Mouse (Mus musculus) heart, embryonic 16.5 days (tissue): ENCODE measurements around the gene Cd300lg. TPM values are rescaled to one million over a fixed set of nuclear protein-coding genes. Genes with fewer than 3 reads are reported as not detected.

Experiments used
- ATAC-seq: fragments of 200-750 bp; cut with Nextera tagmentation; replicated peaks from 2 replicates; pipeline ENCODE4 v1.8.0; 2017; ENCODE audit warnings: moderate number of reproducible peaks; ENCODE audit not compliant: insufficient read depth, low FRiP score; ENCODE audit errors: extremely low read depth
- H3K27ac ChIP-seq: fragments of 300-500 bp; sonication (generic); 2 replicates; pipeline ENCODE4 v1.5.1; 2014; ENCODE audit warnings: mild to moderate bottlenecking, low read length, control low read depth, moderate library complexity
- H3K27me3 ChIP-seq: fragments of 300-500 bp; sonication (generic); 2 replicates; pipeline ENCODE4 v1.6.1; 2014; ENCODE audit warnings: low read length, mixed read lengths; ENCODE audit not compliant: control insufficient read depth, insufficient read depth
- H3K36me3 ChIP-seq: fragments of 300-500 bp; sonication (generic); 2 replicates; pipeline ENCODE4 v1.6.1; 2014; ENCODE audit not compliant: control insufficient read depth, insufficient read depth
- H3K4me1 ChIP-seq: fragments of 300-500 bp; sonication (generic); 2 replicates; pipeline ENCODE4 v1.6.1; 2014; ENCODE audit warnings: low read length, mixed read lengths; ENCODE audit not compliant: control insufficient read depth, insufficient read depth
- H3K4me2 ChIP-seq: fragments of 300-500 bp; sonication (generic); 2 replicates; pipeline ENCODE4 v1.6.1; 2014; ENCODE audit warnings: low read depth, mild to moderate bottlenecking, control low read depth, low read length
- H3K4me3 ChIP-seq: fragments of 300-500 bp; sonication (generic); 2 replicates; pipeline ENCODE4 v1.5.1; 2014; ENCODE audit warnings: mild to moderate bottlenecking, control low read depth, low read length
- H3K9ac ChIP-seq: fragments of 300-500 bp; sonication (generic); 2 replicates; pipeline ENCODE4 v1.6.1; 2014; ENCODE audit warnings: low read length, control low read depth
- H3K9me3 ChIP-seq: fragments of 300-500 bp; sonication (generic); replicated peaks from 2 replicates; pipeline ENCODE4 v1.6.1; 2016; ENCODE audit warnings: low read length; ENCODE audit not compliant: control insufficient read depth
- WGBS: fragments of 180-500 bp; shearing (Covaris S2); extraction: QIAGEN DNeasy Blood & Tissue Kit; methylation state at CpG from one replicate; pipeline ENCODE4 v1.1.7; 2014; 5-methylcytosine and 5-hydroxymethylcytosine counted together
- polyA plus RNA-seq: library from polyadenylated mRNA; unstranded; fragments of >200 nt; fragmentation: Nextera tagmentation; extraction: Ambion mirVana; gene quantifications from 2 replicates; pipeline ENCODE4 v1.2.1, GENCODE M21; 2015

Gene Cd300lg
- polyA plus RNA-seq, 1 experiment from 2014 or later: 11.6 TPM

DNA sequence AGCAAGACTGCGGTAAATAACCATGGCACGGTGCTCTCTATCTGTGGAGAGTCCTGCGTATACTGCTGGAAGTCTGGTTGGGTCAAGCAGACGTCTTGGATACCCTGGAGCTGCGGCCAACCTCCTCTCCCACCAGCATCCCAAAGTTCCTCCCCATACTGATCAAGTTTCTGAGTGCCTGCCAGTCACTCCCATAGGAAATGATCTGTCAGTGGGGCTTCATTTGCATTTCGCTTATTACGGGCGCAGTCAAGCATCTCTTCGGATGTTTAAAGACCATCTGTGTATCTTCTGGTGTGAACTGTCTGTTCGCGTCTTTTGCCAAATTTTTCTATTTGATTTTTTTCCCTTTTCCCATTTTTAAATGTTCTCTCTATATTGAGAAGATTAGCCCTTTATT is 28.3 kb downstream of the Cd300lg start:
- WGBS: 65% methylated on average over 11 of the region's 11 CpGs
- Histone ChIP-seq H3K4me3 (no peak overlapping the region), H3K9ac (no peak overlapping the region), H3K27me3 (no peaks in the 10 kb centered on the region), H3K9me3 (no peaks in the 10 kb centered on the region), H3K36me3 (no peaks in the 10 kb centered on the region), H3K4me2 (no peak overlapping the region), H3K27ac (no peak overlapping the region), H3K4me1 (peaks cover 4% of the 10 kb centered on the region)
- ATAC-seq: no peak

DNA sequence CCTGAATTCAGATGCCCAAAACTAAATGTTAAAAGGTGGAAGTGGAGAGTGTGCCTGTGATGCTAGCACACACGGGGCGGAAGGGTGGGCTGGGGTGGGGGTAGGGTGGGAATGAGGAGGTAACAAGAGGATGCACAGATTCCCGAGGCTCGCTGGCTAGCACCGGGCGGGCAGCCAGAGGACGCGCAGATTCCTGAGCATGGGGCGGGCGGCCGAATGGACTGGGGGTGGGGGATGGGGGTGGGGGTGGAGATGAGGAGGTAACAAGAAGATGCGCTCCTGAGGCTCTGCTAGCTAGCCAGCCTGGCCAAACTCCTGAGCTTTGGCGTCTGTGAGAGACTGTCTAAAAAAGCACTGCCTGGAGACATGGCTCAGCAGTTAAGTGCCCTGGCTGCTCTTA is 29.1 kb downstream of the Cd300lg start:
- ATAC-seq: peak; percentile 37; the same call in 1 of the 2 replicates
- Histone ChIP-seq H3K4me2 (peak overlapping the region; percentile 57), H3K4me1 (peaks cover 4% of the 10 kb centered on the region), H3K27me3 (no peaks in the 10 kb centered on the region), H3K27ac (no peak overlapping the region), H3K9ac (no peak overlapping the region), H3K4me3 (peak overlapping the region; percentile 21; the same call in 1 of the 2 replicates), H3K9me3 (no peaks in the 10 kb centered on the region), H3K36me3 (no peaks in the 10 kb centered on the region)
- 2% methylated on average over 13 of the region's 13 CpGs for WGBS

DNA sequence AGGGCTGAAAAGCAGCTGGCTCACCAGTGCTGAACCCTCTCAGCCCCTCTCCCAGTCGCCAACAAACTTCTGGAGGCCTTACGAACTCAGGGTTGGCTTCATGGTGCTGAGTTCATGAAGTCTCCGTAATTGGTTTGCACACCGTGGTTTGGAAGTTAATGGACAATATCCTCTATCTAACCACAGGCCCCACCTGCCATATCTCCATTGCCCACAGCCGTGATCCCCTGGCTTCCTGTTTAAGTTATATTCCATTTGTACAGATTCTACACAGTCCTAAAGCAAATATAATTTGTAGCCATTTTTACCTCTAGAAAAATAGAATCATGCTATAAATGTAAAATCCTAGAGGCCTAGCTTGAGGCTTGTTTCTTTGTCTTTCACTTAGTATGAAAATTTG is 31.4 kb downstream of the Cd300lg start:
- no peak for ATAC-seq
- Histone ChIP-seq H3K36me3 (no peaks in the 10 kb centered on the region), H3K27me3 (no peaks in the 10 kb centered on the region), H3K4me1 (peaks cover 4% of the 10 kb centered on the region), H3K4me2 (no peak overlapping the region), H3K9me3 (no peaks in the 10 kb centered on the region), H3K9ac (no peak overlapping the region), H3K27ac (no peak overlapping the region), H3K4me3 (no peak overlapping the region)
- 80% methylated on average over 5 of the region's 5 CpGs for WGBS

DNA sequence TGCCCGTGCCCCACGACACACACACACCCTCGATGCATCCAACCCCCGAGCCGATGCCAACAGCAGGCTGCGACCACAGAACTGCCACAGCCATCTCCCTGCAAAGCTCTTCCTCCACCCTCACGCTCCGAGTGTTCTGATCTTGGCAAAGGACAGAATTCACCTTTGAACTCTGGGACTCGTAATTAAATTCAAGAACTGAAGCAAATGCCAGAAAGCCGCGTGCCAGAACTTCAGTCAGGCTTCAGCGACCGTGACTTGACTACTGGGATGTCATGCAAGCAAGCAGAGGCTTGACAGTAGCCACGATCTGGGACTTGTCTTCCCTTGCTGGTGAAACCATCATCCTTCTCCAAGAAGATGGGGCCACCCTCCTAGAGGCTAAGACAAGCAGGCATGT is 32.4 kb downstream of the Cd300lg start:
- no peaks in the 10 kb centered on the region for H3K27me3 ChIP-seq
- H3K4me3 ChIP-seq: no peak overlapping the region
- 82% methylated on average over 14 of the region's 14 CpGs for WGBS
- H3K4me1 ChIP-seq: peaks cover 4% of the 10 kb centered on the region
- H3K9me3 ChIP-seq: no peaks in the 10 kb centered on the region
- H3K27ac ChIP-seq: no peak overlapping the region
- H3K36me3 ChIP-seq: no peaks in the 10 kb centered on the region
- H3K9ac ChIP-seq: no peak overlapping the region
- ATAC-seq: no peak
- H3K4me2 ChIP-seq: no peak overlapping the region

DNA sequence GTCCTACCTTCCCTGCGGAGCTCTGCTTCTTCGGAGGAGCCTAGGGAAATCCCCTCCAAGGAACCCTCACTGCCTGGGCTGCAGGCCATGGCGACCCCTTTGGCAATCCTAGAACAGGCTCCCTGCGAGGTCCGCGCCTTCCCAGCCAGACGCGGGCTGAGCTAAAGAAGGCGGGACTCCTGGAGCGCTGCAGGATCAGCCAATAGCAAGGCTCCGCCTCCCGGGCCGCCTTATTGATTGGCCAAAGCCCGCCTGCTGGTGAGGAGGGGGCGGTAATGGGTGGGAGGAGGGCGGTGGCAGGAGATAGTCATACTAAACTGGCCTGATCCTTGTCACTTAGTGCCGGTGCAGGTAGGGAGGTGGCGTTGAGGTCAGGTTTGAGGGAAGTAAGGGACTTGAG is 41.0 kb downstream of the Cd300lg start:
- Histone ChIP-seq H3K27ac (no peak overlapping the region), H3K27me3 (no peaks in the 10 kb centered on the region; the same call in 1 of the 2 replicates), H3K36me3 (no peaks in the 10 kb centered on the region), H3K4me3 (peak overlapping the region; percentile 44), H3K4me2 (peak overlapping the region; percentile 71), H3K9me3 (no peaks in the 10 kb centered on the region), H3K4me1 (peaks cover 18% of the 10 kb centered on the region), H3K9ac (peak overlapping the region; percentile 55)
- WGBS: 2% methylated on average over 18 of the region's 18 CpGs
- peak; percentile 81 for ATAC-seq

DNA sequence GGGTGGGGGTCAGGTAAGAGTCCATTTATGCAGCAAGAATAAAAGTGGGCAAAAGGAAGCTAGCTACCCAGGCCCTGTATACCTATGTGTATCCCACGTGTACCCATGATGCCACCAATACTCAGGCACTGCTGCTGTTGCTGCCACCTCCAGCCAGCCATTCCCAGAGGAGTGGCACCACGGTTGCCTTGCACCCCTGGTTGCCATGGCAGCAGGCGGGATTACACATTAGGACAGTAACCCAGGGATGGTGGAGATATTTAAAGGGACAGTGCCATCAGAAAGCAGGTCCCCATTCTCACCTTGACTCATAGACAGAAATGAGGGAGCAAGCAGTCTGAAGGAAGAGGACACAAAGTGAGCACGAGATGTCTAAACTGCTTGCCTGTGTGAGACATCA is 41.9 kb downstream of the Cd300lg start:
- Histone ChIP-seq H3K9ac (no peak overlapping the region), H3K4me3 (no peak overlapping the region), H3K36me3 (no peaks in the 10 kb centered on the region), H3K27me3 (no peaks in the 10 kb centered on the region; the same call in 1 of the 2 replicates), H3K4me2 (no peak overlapping the region), H3K9me3 (no peaks in the 10 kb centered on the region), H3K4me1 (peaks cover 18% of the 10 kb centered on the region), H3K27ac (no peak overlapping the region)
- ATAC-seq: no peak
- 59% methylated on average over 4 of the region's 4 CpGs for WGBS

DNA sequence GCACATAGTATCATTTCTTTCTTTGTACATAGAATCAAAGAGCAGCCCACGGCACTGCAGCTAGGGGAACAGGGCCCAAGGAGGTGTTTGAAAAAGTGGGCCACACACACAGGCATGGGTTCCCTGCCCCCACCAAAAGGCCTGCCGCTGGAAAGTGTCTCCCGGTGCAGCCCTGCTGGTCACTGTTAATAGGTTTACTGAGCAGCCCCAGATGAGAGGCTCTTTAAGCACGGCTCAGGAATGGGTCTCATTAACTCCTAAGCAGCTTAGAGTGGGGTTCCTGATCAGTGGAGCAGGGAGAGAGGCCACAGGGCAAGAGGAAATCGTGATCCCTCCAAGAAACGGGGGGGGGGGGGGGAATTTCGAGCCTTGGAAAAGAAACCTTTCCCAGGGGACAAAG is 42.9 kb downstream of the Cd300lg start:
- H3K27me3 ChIP-seq: no peaks in the 10 kb centered on the region; the same call in 1 of the 2 replicates
- no peak overlapping the region for H3K9ac ChIP-seq
- no peaks in the 10 kb centered on the region for H3K9me3 ChIP-seq
- no peak overlapping the region for H3K4me3 ChIP-seq
- H3K27ac ChIP-seq: no peak overlapping the region
- no peaks in the 10 kb centered on the region for H3K36me3 ChIP-seq
- WGBS: 59% methylated on average over 7 of the region's 7 CpGs
- H3K4me1 ChIP-seq: peaks cover 19% of the 10 kb centered on the region
- no peak for ATAC-seq
- H3K4me2 ChIP-seq: no peak overlapping the region

DNA sequence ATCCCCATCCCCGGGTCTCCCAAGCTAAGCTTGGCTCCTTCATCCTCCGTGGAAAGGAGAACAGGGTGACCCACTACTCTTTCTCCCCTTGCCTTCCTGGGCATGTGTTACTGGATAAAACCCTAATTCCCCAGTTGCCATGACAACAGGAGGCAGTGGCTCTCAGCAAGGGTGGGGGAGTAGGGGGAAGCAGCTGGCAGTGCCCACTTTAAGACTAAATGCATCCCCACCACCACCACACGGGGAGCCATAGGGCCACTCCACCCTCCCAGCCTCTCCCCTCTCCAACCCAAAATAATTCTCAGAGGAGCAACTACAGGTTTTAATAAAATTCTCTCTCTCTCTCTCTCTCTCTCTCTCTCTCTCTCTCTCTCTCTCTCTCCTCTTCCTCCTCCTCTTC is 45.0 kb downstream of the Cd300lg start:
- no peak for ATAC-seq
- H3K27ac ChIP-seq: no peak overlapping the region; the same call in 1 of the 2 replicates
- H3K4me2 ChIP-seq: peak overlapping the region; percentile 98
- H3K4me1 ChIP-seq: peaks cover 23% of the 10 kb centered on the region
- WGBS: 22% methylated on average over 3 of the region's 3 CpGs
- H3K9me3 ChIP-seq: no peaks in the 10 kb centered on the region
- H3K36me3 ChIP-seq: no peaks in the 10 kb centered on the region
- H3K4me3 ChIP-seq: no peak overlapping the region
- peak overlapping the region; percentile 15; the same call in 1 of the 2 replicates for H3K9ac ChIP-seq
- H3K27me3 ChIP-seq: peaks cover under 1% of the 10 kb centered on the region; the same call in 1 of the 2 replicates

DNA sequence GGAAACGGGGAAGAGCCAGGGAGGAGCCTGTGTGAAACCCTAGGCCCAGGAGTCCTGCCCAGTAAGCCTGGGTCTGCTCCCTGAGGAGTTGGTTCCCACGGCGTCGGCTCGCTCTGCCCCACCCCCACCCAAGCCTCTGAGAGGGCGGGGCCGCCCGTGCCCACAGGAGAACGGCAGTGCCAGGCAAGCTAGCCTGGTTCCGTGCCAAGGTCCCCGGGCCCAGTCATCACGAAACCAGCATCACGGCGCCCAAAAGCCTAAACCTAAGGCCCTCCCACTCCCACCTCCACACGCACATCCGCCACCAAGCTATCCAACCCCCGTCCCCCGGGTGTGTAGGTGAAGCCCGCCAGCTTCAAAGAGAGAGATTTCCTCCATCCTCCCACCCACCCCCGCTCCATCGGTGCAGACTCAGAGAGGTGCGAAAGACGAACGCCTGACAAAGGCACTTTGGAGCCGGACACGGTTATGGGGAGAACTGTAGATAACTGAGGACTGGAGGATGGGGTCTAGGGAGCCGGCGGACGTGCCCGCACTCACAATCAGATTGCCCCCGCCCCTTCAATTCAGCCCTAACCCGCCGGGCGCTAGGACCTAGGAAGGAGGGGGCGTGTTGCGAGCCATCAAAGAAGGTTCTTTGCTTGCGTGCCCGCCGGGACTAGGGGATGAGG is 45.9 kb downstream of the Cd300lg start:
- H3K4me3 ChIP-seq: peak overlapping the region; percentile 71
- H3K4me1 ChIP-seq: peaks cover 20% of the 10 kb centered on the region
- no peaks in the 10 kb centered on the region for H3K9me3 ChIP-seq
- WGBS: 0% methylated on average over 39 of the region's 39 CpGs
- no peaks in the 10 kb centered on the region for H3K36me3 ChIP-seq
- ATAC-seq: peak; percentile 61
- H3K9ac ChIP-seq: peak overlapping the region; percentile 76
- H3K4me2 ChIP-seq: peak overlapping the region; percentile 98
- peak overlapping the region; percentile 79 for H3K27ac ChIP-seq
- peaks cover 3% of the 10 kb centered on the region; the same call in 1 of the 2 replicates for H3K27me3 ChIP-seq
